Mouse (Mus musculus): ENCODE data around the gene Jmjd8. TPM values are rescaled to one million over a fixed set of nuclear protein-coding genes. Genes with fewer than 3 reads are reported as not detected.

Gene Jmjd8
- polyA plus RNA-seq, 1 experiment from 2014 or later: 29.7 TPM

- 69% methylated on average over 13 of the region's 13 CpGs for WGBS
- no peak overlapping the region for H3K27ac ChIP-seq (replicated peaks)
- peaks cover 9% of the 10 kb centered on the region; the same call in 1 of the 2 replicates for H3K36me3 ChIP-seq (ENCODE audit: control insufficient read depth, insufficient read depth, low read length)
- H3K4me2 ChIP-seq (replicated peaks; ENCODE audit: low read depth): no peak overlapping the region
- TF ChIP-seq EP300 (optimal IDR thresholded peaks at IDR 0.05): no peak
- TF ChIP-seq CTCF (IDR thresholded peaks at IDR 0.05; ENCODE audit: low read depth): no peak
- no peak overlapping the region for H3K4me3 ChIP-seq (ENCODE audit: low read depth, low read length)
- H3K9me3 ChIP-seq (ENCODE audit: control insufficient read depth, low read length): no peaks in the 10 kb centered on the region
- ATAC-seq (ENCODE audit: low FRiP score, low TSS enrichment): no peak
- no peak for DNase-seq (ENCODE audit: low spot score)
- H3K27me3 ChIP-seq (ENCODE audit: control insufficient read depth, insufficient read depth, low read length): no peaks in the 10 kb centered on the region
- no peak overlapping the region for H3K9ac ChIP-seq (ENCODE audit: low read length)
- peaks cover 3% of the 10 kb centered on the region; the same call in 1 of the 2 replicates for H3K4me1 ChIP-seq (replicated peaks; ENCODE audit: control insufficient read depth, insufficient read depth)
Observed at GRCm38 (mm10) chr17:25794197-25794596, 34.5 kb upstream of the Jmjd8 start.

- Histone ChIP-seq H3K27ac (replicated peaks) (0 out of 2 replicates have a peak overlapping the region, but pooled peaks have one; percentile 4), H3K9ac (ENCODE audit: low read length) (no peak overlapping the region), H3K4me2 (replicated peaks; ENCODE audit: low read depth) (no peak overlapping the region), H3K27me3 (ENCODE audit: control insufficient read depth, insufficient read depth, low read length) (no peaks in the 10 kb centered on the region), H3K4me1 (replicated peaks; ENCODE audit: control insufficient read depth, insufficient read depth) (peaks cover 3% of the 10 kb centered on the region; the same call in 1 of the 2 replicates), H3K36me3 (ENCODE audit: control insufficient read depth, insufficient read depth, low read length) (peaks cover 3% of the 10 kb centered on the region; the same call in 1 of the 2 replicates), H3K4me3 (ENCODE audit: low read depth, low read length) (no peak overlapping the region), H3K9me3 (ENCODE audit: control insufficient read depth, low read length) (no peaks in the 10 kb centered on the region)
- TF ChIP-seq CTCF (IDR thresholded peaks at IDR 0.05; ENCODE audit: low read depth): no peak
- no peak for TF ChIP-seq EP300 (optimal IDR thresholded peaks at IDR 0.05)
- ATAC-seq (ENCODE audit: low FRiP score, low TSS enrichment) (no peak), DNase-seq (ENCODE audit: low spot score) (no peak)
- WGBS: 87% methylated on average over 17 of the region's 17 CpGs
Observed at GRCm38 (mm10) chr17:25794998-25795397, 33.7 kb upstream of the Jmjd8 start.

- Histone ChIP-seq H3K4me1 (replicated peaks; ENCODE audit: control insufficient read depth, insufficient read depth) (peaks cover 3% of the 10 kb centered on the region; the same call in 1 of the 2 replicates), H3K4me3 (ENCODE audit: low read depth, low read length) (peak within 1 kb of the TSS; percentile 75), H3K4me2 (replicated peaks; ENCODE audit: low read depth) (peak within 1 kb of the TSS; percentile 86), H3K9me3 (ENCODE audit: control insufficient read depth, low read length) (no peaks in the 10 kb centered on the region), H3K27ac (replicated peaks) (peak within 1 kb of the TSS; percentile 8; the same call in 1 of the 2 replicates), H3K36me3 (ENCODE audit: control insufficient read depth, insufficient read depth, low read length) (0 out of 2 replicates have a peak, but pooled peaks cover under 1% of the 10 kb centered on the region), H3K9ac (ENCODE audit: low read length) (peak within 1 kb of the TSS; percentile 66), H3K27me3 (ENCODE audit: control insufficient read depth, insufficient read depth, low read length) (no peaks in the 10 kb centered on the region)
- DNase-seq (ENCODE audit: low spot score) (no peak), ATAC-seq (ENCODE audit: low FRiP score, low TSS enrichment) (no peak)
- no peak for TF ChIP-seq EP300 (optimal IDR thresholded peaks at IDR 0.05)
- TF ChIP-seq CTCF (IDR thresholded peaks at IDR 0.05; ENCODE audit: low read depth): no peak
- WGBS: 45% methylated on average over 6 of the region's 6 CpGs
Observed at GRCm38 (mm10) chr17:25795609-25796092, 33.0 kb upstream of the Jmjd8 start, which contains the start of gene AC134908.4. TSS of gene AC134908.4 (minus strand) at chr17:25795659.

GRCm38 (mm10) chr17:25796211-25796771 lies 32.4 kb upstream of the Jmjd8 start:
- H3K36me3 ChIP-seq (ENCODE audit: control insufficient read depth, insufficient read depth, low read length): no peaks in the 10 kb centered on the region
- H3K9ac ChIP-seq (ENCODE audit: low read length): peak overlapping the region; percentile 66
- no peak for ATAC-seq (ENCODE audit: low FRiP score, low TSS enrichment)
- H3K4me2 ChIP-seq (replicated peaks; ENCODE audit: low read depth): peak overlapping the region; percentile 86
- H3K9me3 ChIP-seq (ENCODE audit: control insufficient read depth, low read length): no peaks in the 10 kb centered on the region
- H3K4me1 ChIP-seq (replicated peaks; ENCODE audit: control insufficient read depth, insufficient read depth): peaks cover 3% of the 10 kb centered on the region; the same call in 1 of the 2 replicates
- peak overlapping the region; percentile 75 for H3K4me3 ChIP-seq (ENCODE audit: low read depth, low read length)
- no peak for TF ChIP-seq EP300 (optimal IDR thresholded peaks at IDR 0.05)
- H3K27ac ChIP-seq (replicated peaks): peak overlapping the region; percentile 8; the same call in 1 of the 2 replicates
- 3% methylated on average over 37 of the region's 37 CpGs for WGBS
- no peaks in the 10 kb centered on the region for H3K27me3 ChIP-seq (ENCODE audit: control insufficient read depth, insufficient read depth, low read length)
- no peak for DNase-seq (ENCODE audit: low spot score)

- ATAC-seq (ENCODE audit: low FRiP score, low TSS enrichment) (peak; percentile 64; the same call in 1 of the 2 replicates), DNase-seq (ENCODE audit: low spot score) (peak; percentile 87)
- H3K4me3 ChIP-seq (ENCODE audit: low read depth, low read length): peak within 1 kb of the TSS; percentile 75
- H3K9ac ChIP-seq (ENCODE audit: low read length): peak within 1 kb of the TSS; percentile 66
- H3K27me3 ChIP-seq (ENCODE audit: control insufficient read depth, insufficient read depth, low read length): no peaks in the 10 kb centered on the region
- H3K36me3 ChIP-seq (ENCODE audit: control insufficient read depth, insufficient read depth, low read length): no peaks in the 10 kb centered on the region
- TF ChIP-seq EP300 (optimal IDR thresholded peaks at IDR 0.05) (no peak), CTCF (IDR thresholded peaks at IDR 0.05; ENCODE audit: low read depth) (no peak)
- no peaks in the 10 kb centered on the region; the same call in 1 of the 2 replicates for H3K4me1 ChIP-seq (replicated peaks; ENCODE audit: control insufficient read depth, insufficient read depth)
- peak within 1 kb of the TSS; percentile 8; the same call in 1 of the 2 replicates for H3K27ac ChIP-seq (replicated peaks)
- H3K9me3 ChIP-seq (ENCODE audit: control insufficient read depth, low read length): no peaks in the 10 kb centered on the region
- 1% methylated on average over 24 of the region's 35 CpGs for WGBS
- H3K4me2 ChIP-seq (replicated peaks; ENCODE audit: low read depth): peak within 1 kb of the TSS; percentile 86
Observed at GRCm38 (mm10) chr17:25796951-25797369, 31.7 kb upstream of the Jmjd8 start, which contains the start of gene Metrn. TSS of gene Metrn (minus strand) at chr17:25797136.

- Histone ChIP-seq H3K4me2 (replicated peaks; ENCODE audit: low read depth) (no peak overlapping the region), H3K9me3 (ENCODE audit: control insufficient read depth, low read length) (no peaks in the 10 kb centered on the region), H3K4me1 (replicated peaks; ENCODE audit: control insufficient read depth, insufficient read depth) (no peaks in the 10 kb centered on the region; the same call in 1 of the 2 replicates), H3K4me3 (ENCODE audit: low read depth, low read length) (no peak overlapping the region), H3K27ac (replicated peaks) (no peak overlapping the region), H3K27me3 (ENCODE audit: control insufficient read depth, insufficient read depth, low read length) (no peaks in the 10 kb centered on the region), H3K36me3 (ENCODE audit: control insufficient read depth, insufficient read depth, low read length) (no peaks in the 10 kb centered on the region), H3K9ac (ENCODE audit: low read length) (no peak overlapping the region)
- TF ChIP-seq CTCF (IDR thresholded peaks at IDR 0.05; ENCODE audit: low read depth) (peak; percentile 95), EP300 (optimal IDR thresholded peaks at IDR 0.05) (no peak)
- ATAC-seq (ENCODE audit: low FRiP score, low TSS enrichment) (peak; percentile 34; the same call in 1 of the 2 replicates), DNase-seq (ENCODE audit: low spot score) (peak; percentile 62)
- WGBS: 2% methylated on average over 6 of the region's 6 CpGs
Observed at GRCm38 (mm10) chr17:25801029-25801428, 27.6 kb upstream of the Jmjd8 start.

Data from stomach, postnatal 0 days (tissue).